Mouse (Mus musculus): ENCODE measurements around the gene Trpv2.

The Trpv2 gene

DNA sequence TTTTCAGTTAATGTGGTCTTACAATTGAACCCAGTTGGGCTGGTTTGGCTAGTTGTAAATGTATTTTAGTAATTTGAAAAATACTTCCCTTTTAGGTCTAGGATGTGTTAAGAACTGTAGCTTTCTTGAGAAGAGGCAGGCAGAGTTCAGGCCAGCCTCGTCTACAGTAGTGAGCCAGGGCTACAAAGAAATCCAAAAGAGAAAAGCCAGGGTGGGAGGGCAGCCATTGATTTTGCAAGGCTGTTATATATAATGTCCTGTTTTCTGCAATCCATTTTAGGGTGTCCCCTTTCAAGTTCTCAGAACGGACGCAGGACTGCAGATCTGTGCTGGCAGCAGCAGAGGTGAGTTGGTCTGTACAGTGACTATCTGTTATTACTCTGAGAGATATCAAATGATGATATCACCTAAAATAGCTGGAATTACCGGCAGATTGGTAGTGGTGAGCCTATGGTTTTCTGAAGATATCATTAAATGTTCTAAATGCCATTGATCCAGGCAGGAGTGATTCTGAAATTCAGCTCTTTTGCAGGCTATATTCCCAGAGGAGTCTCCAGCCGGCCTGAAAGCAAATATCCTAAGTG is 29.9 kb downstream of the Trpv2 start:
- DNase-seq = no peak

DNA sequence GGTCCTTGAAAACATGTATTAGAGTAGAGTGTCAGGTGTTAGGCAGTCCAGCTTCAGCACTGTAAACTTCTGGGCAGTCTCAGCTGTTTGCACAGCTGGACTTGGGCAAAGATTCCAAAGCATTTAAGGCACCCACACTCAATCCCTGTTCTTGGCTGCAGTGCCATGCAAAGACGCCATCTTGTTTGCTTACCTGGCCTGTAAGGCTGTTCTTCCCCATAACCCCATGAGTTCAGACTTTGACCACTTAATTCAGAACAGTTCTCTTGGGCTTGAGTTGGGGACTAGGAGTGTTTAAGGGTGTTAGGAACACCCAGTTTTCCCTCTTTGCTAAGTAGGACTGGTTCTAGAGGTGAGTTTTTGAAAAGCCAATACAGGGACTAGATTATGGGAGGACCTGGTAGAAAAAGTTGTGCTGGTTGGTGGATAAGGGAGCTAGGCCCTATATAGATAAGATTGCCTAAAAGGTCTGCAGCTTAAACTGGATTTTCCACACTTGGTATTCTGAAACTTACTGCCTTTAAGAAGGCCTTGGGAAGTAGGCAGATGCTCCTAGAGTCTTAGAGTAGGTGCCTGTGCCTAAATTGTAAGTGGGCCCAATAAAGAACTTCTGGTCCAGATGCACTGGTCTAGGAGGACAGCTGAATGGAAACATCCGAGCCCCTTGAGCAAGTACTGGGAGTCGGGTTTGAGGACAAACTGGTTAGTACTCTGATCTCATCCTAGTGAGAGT is 30.8 kb downstream of the Trpv2 start:
- no peak for DNase-seq

GRCm38 (mm10) chr11:62605619-62606298 is 31.5 kb downstream of the Trpv2 start:
- no peak for DNase-seq

DNA sequence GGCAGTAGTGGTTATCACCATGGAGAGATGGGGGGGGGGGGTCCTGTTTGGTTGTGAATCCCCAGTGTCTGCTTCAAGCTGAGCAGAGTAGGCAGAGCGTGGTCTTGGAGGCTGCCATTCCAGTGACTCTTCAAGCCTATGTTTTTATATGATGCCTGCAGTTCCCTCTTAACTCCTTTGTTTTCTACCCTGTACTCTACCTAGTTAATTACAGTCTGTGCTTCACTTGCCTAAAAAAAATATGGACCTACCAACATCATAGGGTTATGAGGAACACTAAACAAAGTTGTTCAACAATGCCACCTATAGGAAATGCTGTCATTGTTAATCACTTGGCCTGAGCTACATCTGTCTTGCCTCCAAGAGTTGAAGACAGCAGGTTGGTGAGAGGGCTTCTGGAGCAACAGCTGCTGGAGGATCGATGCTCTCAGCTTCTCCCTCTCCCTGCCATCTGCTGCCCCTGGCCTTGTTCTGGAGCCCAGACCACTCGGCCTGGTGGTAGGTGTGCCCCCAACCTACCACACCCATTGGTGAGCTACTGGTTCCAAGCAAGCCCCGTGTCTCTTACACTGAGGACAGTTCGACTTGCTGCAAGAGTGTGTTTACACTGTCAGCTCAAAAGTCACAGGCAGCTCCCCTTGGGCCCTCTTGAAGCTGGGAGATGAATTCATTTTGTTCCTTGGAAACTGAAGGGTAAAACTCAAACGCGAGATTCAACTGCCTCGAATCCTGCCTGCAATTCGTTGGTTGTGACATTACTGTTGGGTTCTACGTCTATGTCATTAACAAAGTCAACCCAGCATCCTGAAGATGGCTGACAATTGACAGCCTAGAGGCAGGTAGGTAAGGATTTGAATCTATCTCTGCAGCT is 32.2 kb downstream of the Trpv2 start:
- no peak for DNase-seq

DNA sequence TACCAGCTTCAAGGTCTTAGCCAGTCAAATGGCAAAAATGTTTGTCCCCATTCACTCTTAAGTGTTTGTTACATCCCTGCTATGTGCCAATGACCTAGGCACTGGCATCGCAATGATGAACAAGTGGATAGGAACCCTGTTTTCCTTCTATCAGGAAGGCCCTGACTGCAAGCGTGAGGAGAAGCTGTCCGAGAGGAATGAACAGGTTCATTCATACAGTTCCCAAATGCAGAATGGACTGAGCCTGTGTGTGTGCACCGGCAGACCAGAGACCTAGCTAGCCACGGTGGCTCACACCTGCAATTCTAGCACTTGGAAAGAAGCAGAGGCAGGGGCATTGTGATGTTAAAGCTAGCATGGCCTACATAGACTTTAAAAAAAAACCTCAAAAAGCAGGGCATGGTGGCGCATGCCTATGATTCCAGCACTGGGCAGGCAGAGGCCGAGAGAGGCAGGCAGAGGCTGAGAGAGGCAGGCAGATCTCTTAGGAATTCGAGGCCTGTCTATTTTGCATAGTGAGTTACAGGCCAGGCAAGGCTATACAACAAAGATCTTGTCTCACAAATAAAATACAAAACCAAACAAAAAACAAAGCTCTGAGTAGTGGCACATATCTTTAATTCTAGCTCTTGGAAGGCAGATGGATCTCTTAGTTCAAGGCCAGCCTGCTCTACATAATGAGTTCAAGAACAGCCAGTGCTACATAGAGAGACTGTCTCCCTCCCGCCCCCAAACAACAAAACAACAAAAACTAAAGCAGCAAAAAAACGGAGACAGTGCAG is 33.1 kb downstream of the Trpv2 start:
- no peak for DNase-seq

GRCm38 (mm10) chr11:62607952-62608201 is 33.6 kb downstream of the Trpv2 start:
- no peak for DNase-seq

DNA sequence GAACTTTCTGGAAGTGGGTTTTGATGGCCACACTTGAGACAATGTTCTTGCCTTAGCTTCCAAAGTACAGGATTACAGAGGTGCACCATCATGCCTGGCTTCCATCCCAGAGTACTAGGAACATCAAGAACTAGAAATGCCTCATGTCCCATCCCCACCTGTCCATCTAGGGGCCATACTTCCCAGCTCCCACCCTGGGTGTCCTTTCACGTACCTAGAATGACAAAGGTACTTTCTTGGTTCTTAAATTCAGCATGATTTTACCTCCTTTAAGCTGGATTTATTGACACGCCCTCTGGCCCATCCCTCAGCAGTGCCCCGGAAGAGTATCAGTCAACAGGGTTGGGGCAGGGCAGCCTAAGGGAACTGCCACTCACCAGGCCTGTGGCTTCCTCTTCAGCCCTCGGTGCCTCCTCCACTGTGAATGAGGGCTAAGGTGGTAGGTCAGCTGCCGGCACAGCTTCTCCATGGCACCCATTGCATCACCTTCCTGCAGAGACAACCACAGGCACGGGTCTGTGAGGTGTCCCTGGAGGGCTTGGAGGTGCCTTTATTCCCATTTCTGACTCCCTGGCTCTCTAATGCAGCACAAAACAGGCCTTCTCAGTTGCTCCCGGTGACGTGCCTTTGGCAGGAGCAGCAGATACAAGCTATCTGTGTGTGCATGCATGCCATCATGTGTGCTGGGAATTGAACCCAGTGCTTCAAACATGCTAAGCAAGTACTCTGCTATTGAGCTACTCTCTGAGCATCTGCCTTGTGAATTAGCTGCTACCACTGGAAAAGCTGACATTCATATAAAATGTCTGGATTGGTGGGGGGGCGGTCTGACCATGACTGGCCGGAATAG is 34.8 kb downstream of the Trpv2 start:
- no peak for DNase-seq

GRCm38 (mm10) chr11:62610304-62610703 is 36.0 kb downstream of the Trpv2 start:
- DNase-seq = no peak

DNA sequence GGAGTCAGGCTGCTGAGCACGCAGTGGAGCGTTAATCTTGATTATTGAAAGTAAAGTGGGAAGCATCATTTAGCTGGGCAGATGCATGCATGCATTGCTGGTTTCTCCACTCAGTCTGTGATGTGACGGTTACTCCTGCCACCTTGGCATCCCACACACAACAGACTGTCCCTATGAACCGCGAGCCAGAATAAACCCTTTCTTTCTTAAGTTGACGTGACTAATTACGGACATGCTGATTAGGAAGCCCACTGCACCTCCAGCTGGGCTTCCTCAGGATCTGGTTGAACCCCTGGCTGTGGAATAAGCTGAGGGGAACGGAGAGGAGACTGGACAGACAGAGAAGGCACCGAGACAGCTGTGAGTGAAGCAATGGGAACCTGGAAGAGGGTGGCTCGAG is 38.3 kb downstream of the Trpv2 start:
- no peak for DNase-seq

DNA sequence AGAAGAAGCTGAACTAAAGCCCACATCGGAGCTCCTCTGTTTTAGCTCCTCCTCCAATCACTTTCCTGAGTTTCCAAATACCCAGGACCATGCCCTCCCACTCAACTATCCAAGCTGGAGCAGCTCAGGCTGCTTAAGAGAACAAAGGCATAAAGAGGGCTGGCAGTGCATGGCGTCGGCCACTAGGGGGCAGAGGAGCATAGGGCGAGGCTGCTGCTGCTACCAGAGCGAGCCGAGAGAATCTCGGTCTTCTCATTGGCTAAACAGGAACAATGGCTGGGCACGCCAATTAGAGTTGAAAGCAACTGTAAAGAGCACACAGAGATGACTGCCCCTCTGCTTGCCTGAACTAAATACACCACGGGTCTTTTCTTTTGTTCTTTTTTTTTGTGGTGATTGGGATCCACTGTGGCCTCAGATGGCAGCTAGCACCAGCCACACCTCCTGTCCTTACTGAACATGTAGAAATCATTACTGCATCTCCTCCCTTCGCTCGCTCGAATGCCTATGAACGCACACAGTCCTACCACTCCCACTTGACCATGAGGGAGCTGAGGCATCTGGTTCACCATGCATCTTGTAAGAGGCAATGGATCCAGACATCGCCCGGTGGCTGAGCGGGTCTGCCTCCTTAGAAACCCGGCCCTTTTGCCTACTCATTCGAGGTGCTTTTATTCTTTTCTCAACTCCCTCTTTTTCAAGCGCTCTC is 39.5 kb downstream of the Trpv2 start:
- peak; percentile 97 for DNase-seq

- no peak for DNase-seq
These were observed 40.7 kb downstream of the Trpv2 start for GRCm38 (mm10) chr11:62614876-62615410.

GRCm38 (mm10) chr11:62615456-62615855 is 41.2 kb downstream of the Trpv2 start:
- DNase-seq = no peak

- DNase-seq = no peak
These were observed 46.8 kb downstream of the Trpv2 start for GRCm38 (mm10) chr11:62621079-62621478.

- no peak for DNase-seq
These were observed 47.4 kb downstream of the Trpv2 start for GRCm38 (mm10) chr11:62621586-62622283.

- DNase-seq = no peak
These were observed 48.6 kb downstream of the Trpv2 start for GRCm38 (mm10) chr11:62622850-62623249.

- DNase-seq = peak; percentile 48
These were observed 50.3 kb downstream of the Trpv2 start for GRCm38 (mm10) chr11:62624341-62625291.

DNA sequence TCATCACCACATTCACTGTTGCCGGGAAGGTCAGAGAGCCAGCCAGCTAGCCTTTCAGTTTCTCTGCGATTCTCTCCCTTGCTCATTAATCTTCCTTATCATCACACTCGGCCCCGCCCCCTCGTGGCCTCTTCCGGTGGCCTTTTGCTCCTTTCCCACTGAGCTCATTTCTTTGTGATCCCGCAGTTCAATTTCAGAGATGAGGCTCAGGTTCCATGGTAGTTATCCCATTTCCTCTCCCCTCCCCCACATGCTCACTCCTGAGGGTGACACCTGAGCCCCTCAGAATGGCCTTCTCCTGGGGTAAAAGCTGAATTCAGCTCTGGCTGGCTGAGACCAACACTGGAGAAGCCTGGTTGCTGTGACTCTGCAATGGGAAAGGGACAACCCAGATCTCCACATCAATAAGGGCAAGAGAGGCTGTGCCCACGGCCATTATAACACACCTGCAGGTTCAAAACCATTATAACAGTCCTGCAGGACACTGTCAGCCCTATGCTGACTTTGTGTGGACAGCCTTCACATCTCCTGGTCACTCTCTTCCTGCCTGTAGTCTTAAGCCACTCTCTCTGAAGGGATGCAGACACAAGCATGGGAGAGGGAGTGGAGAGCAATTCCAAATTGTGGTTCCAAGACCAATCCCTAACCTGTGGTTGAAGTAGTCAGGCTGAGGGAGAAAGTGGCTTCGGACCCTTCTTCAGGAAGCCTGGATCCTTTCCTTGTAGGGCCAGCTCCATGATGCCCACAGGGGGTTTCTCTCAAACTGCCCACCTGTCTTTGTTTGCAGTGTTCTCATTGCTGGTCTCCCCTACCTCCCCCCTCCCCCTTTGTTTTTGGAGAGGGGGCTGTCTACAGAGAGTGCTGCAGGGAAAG is 55.3 kb downstream of the Trpv2 start:
- no peak for DNase-seq
